Mouse (Mus musculus): ENCODE measurements around the gene Rfx1.

The Rfx1 gene

DNA sequence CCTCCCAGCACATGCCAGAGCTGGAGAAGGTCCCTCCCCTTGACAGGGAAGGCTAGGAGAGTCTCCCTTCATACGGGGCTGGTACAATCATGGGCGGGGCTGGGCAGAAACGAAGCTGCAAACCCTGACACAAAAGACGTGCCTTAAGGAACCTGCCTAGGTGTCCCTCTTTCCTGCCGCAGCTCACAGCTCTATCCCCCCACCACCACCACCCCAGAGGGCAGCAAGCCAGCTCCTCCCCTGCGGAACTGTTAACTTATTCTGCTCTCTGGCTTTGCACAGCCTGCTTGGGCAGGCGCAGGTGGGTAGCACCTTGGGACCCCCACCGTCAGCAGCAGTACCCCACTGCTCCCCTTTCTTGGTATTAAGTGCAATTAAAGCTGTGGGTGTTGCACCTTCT is 29.4 kb downstream of the Rfx1 start:
- no peak for DNase-seq

DNA sequence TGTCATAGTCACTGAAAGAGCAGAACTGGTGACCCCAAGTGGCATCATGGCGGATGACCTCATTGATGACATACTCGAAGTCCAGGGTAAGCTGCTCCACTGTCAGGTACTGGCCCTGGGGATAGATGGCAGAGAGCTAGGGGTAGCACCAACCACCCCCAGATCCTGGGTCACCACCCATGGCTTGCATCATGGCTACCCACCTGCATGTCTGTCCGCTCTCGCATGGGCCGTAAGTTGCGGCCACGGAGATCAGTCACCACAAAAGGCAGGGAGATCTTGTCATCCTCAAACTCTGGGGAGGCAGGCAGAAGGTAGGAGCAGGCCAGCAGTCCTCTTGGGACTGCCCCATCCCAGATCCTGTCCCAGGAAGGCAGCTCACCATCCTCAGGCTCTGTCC is 31.7 kb downstream of the Rfx1 start:
- DNase-seq = no peak

DNA sequence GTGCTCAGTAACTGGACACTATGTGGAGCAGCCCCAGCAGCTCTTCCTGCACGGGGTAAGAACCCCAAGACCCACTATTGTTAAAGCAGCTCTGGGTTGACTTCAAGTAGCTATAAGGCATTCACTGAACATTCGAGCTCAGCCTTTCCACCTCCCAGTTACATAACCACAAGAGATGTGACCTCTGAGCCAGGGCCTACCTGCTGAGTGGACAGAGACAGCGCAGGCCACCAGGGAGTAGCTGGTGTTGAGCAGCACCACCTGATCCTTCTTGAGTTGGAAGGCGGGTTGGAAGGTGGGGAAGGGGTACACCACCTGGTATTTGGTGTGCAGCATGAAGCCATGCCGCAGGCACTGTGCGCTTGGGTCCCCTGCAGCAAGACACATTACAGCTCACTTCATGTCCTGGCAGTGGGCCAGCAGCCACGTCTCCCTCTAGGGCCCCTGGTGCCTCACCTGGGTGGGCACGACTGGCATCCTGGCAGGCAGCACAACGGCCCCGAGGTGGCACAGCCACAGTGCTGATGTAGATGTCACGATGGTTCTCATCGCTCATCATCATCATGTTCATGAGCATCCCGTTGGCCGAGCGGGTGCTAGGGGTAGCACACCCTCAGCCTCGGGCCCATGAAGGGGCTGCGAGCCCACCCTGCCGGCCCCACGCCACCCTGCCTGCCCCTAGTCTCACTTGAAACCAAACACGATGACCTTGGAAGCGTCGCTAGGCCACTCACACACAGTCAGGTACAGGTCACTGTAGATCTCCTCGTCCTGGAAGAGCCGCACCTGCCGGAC is 35.0 kb downstream of the Rfx1 start:
- DNase-seq = no peak

DNA sequence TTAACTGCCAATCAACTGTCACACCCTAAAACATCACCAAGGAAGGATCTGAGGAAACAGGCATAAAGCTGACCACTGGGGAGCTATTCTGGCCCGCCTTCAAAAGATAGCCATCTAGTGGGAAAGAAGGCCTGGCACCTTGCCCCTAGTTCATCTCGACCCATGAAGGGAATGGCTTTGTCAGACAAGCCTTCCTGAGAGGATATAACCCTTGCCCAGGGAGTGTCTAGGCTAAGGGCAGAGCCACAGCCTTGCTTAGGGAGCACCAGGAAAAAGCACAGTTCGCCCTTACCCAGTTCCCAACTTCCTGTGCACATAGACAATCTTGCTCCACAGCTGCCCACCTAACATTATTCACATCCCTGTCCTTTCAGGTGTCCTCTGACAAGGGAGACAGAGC is 37.0 kb downstream of the Rfx1 start:
- no peak for DNase-seq

DNA sequence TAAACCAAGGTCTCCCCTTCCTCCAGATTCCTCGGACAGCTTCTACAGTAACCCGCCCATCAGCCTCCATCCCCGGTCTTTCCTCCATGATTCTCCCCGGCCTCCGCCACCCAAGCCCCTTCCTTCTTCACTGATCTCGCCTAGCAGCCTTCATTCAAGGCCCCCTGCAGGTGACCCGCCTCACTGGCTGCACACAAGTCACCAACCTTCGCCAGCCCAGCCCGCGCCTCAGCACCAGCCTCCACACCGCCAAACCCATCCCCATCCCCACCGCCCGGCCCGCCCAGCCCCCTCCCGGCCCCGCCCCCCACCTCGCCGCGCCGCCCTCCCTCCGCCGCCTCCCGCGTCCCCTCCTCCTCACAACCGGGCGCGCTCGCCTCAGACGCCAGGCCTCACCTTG is 37.6 kb downstream of the Rfx1 start:
- DNase-seq = peak; percentile 87

DNA sequence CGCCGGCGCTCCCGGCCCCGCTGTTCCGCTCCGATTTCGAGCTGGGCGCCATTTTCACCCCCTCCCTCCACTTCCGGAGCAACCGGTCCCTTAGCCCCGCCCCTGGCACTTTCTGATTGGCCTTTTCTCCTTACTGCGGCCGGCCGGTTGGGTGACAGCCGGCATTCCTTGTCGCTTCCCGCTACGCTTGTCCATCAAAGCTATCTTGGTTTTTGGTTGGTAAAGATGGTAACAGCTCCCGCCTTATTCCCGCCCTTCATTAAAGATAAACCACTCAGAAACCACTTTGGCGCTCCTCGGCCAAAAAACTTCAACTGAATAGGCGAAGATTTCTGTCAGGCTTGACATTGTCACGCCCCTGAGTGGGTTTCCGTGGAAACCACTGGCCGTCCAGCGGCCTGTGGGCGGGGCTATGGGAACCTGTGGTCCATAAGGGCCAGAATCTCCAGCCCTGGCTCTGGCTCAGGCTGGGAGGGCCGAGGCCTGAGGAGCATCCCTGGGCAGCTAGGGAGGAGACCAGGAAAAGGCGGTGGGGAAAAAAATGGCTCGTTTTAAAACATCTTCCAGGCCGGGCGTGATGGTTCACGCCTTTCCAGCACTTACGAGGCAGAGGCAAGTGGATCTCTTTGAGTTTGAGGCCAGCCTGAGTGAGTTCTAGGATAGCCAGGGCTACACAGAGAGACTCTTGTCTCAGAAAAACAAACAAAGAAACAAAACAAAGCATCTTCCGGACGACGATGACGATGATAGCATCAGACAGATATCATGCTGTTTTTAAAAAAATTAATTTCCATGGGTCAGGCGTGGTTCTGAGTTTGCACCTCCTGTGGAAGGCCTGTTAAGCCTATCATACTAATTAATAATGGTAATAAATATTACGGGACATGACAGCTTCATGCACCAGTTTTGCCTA is 38.3 kb downstream of the Rfx1 start, which contains the start of gene Dcaf15:
Gene Dcaf15, minus strand, starts transcription at position 72 of the 913 bp plus-strand sequence.
- peak; percentile 98 for DNase-seq

DNA sequence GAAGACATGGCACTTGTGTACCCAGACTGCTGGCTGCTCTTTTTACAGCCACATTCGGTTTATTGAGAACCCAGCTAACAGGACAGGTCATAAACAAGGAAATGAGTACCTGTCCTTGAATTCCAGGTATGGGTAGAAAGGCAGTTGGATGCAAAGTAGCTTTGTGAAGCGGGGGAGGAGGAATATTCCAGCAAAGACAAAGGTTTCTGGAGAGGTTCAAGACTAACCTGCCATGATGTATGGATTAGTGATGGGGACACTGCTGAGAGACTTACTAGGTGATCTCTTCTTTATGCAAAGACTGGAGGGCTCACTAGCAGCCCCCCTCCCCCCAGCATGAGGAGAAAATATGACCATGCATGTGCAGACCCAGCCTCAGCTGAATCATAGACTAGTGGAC is 39.0 kb downstream of the Rfx1 start:
- DNase-seq = no peak

DNA sequence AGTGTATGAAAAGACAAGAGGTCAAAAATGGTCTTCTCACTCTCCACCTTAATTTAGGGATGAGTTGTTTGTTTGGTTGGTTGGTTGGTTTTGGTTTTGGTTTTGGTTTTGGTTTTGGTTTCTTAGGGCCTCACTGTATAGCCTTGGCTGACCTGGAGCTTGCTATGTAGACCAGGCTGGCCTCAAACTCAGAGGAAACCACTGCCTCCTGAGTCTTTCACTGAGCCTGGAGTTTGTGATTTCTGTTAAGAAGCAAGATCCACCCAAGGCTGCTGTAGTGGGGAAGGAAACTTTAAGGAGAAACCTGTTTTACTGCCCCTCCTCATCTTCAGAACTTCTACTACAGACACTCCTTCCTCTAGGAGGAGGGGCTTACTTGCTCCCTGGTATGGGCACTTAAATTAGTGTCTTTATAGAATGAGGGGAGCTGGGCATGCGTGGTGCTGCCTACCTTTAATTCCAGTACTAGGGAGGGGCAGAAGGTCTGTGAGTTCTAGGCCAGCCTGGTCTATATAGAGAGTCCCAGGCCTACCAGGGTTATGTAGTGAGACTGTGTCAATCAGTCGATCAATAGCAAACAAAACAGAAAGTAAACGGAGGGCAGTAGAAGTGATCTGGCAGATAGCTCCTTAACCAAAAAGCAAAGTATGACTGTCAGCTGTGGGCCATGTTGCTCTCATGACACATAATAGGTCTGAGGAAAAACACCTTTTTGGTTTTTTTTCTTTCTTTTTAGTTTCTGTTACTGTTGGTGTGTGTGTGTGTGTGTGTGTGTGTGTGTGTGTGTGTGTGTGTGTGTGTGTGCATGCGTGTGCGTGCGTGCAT is 39.8 kb downstream of the Rfx1 start:
- no peak for DNase-seq

- no peak for DNase-seq
These were observed 49.0 kb downstream of the Rfx1 start for GRCm38 (mm10) chr8:84115646-84116045.

- DNase-seq = no peak
These were observed 55.5 kb downstream of the Rfx1 start for GRCm38 (mm10) chr8:84122151-84122550.

- DNase-seq = no peak
These were observed 59.0 kb downstream of the Rfx1 start, which contains the start of gene Podnl1 for GRCm38 (mm10) chr8:84125656-84126055. Gene Podnl1, plus strand, starts transcription at chr8:84125989.

DNA sequence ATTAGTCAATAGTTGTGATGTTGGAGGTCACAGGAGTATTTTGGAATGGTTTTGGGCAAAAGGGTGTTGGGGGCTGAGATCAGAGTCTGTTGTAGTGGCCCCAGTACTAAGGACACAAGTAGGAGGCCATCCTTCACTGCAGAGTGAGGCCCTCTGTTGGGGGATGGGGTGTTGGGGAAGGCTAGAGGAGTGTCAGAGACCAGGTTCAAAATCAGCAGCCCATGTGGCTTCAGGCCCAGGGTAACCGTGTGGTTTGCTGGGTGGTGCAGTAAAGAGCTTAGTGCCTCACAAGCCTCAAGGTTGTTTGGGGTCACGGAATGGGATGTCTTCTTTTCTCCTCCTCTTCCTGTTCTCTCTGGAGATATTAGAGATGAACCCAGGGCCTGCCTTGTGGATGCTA is 60.1 kb downstream of the Rfx1 start:
- no peak for DNase-seq

DNA sequence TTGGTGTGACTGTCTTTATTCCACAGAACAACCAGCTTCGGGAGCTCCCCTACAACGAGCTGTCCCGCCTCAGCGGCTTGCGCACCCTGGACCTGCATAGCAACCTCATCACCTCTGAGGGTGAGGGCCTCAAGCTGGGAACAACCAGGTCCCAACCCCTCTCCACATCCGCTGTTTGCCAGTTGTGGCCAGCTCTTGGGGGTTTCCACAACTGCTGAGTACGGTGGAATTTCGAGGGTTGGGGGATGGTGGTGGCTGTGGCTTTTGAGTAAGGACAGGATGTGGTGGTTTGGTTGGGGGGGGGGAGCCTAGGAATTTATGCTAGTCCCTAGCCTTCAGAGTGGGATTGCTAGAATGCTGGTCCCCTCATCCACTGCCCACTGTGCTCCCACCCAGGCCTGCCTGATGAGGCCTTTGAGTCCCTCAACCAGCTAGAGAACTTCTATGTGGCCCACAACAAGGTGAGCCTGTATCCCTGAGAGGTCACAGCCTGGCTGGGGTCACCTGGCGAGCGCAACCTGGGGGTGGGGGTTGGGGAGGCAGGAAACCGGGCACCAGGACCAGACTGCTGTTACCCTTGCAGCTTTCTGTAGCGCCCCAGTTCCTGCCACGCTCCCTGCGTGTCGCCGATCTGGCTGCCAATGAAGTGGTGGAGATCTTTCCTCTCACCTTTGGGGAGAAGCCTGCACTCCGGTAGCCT is 60.7 kb downstream of the Rfx1 start:
- peak; percentile 70 for DNase-seq

- DNase-seq = peak; percentile 69
These were observed 61.6 kb downstream of the Rfx1 start for GRCm38 (mm10) chr8:84128277-84128676.

DNA sequence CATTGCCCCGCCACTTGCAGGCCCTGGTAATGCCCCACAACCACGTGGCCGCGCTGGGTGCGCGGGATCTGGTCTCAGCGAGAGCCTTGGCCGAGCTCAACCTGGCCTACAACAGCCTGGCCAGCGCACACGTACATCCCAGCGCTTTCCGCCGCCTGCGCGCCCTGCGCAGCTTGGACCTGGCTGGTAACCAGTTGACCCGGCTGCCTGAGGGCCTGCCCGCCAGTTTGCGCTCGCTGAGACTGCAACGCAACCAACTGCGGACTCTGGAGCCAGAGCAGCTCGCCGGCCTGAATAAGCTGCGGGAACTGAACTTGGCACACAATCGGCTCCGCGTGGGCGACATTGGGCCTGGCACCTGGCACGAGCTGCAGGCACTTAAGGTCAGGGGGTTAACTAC is 64.2 kb downstream of the Rfx1 start:
- DNase-seq = no peak

DNA sequence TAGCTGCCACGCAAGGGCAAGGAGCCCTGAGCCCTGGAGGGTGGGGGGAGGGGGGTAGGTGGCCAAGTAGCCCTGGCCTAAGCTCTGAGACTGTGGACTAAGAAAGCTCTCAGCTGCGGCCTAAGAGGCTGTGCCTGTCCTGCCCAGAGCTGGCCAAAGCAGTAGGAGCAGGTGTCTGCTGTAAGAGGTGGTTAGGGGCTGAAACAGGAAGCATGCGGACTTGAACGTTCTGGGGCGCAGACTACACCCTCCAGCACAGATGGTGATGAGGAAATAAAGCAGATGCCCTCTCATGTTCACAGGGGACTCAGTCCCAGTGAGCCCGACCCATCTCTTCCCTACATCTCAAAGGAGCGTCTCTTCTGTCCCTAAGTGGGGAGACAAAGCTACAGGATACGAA is 65.6 kb downstream of the Rfx1 start:
- DNase-seq = peak; percentile 40

GRCm38 (mm10) chr8:84137848-84138247 is 71.2 kb downstream of the Rfx1 start:
- no peak for DNase-seq

DNA sequence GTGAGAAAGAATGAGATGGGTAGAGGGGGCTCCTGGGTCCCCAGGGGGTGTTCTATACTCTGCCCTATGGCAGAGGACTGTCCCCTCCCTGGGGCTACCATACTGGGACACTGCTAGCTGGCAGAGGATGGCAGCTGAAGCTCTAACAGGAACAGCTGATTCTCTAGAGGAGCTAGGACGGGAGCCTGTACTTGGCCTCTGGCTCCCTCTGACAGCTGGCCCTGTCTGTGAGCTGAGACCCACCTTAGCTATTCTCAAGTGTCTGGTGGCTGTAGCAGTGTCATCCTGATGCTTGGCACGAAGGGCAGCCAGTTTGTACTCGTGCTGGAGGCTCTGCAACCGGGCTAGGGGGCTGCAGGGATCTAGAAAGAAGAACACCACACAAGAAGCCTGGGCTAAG is 74.2 kb downstream of the Rfx1 start:
- DNase-seq = no peak

DNA sequence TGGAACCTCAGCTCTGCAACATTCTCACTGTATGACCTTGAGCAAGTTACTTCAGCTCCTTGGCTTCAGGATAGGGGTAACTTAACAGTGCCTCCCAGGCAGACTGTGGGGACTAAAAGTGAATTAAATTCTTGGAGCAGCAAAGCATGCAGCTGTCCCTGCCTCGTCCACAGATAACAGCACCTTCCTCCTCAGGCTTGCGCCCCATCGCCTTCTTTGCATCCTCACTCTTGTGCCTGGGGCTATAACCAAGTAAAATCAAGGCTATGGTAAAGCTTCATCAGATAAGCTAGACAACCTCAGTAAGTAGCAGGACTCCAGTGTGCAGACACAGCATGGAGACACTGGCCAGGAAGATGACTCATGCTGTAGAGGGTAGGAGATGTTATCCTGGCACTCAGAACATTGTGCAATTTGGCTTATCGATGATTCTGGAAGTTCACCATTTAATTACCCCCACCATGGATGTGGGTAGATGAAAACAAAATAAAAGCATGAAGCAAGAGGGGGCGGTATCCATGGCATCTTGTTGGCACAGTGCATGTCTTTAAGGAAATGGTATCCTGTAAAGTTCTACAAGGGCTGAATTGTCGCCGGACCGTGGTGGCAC is 78.1 kb downstream of the Rfx1 start:
- no peak for DNase-seq

Data from thymus, postnatal 25 days (tissue).